In the genomic region with DNA sequence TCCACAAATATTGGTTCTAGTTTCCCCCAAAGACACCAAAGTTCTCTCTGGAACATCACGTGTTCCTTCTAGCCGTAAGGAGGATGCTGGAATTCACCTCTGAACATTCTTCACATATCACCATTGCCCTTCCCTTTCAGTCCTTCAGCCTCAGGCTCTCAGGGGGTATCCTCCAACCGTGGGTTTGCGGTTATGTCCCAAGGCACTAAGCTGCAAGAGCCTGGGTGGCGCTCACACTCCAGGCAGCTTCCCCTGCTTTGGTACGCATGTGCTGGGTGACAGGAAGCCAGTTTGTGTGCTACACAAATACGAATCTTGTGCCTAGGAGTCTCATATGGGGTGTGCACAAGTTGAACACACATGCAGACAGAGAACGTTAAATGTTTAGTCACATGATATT, we compare ENCODE assay signal across 15 mouse cellular contexts.
"Had no signal": no experiment of that assay in that cellular context is flagged by ENCODE, and none has a peak within 500 bp of the region (broad histone marks: within the 10 kb centered on the region; RNA-seq: fewer than 3 reads in every experiment).

No protein-coding gene starts in this region.

- H3K27ac ChIP-seq: layer of hippocampus, adult 2 months; limb, embryonic 12.5 days; liver, embryonic 14.5 days; macrophage; neural tube, embryonic 12.5 days had no signal

- H3K36me3 ChIP-seq: limb, embryonic 12.5 days; neural tube, embryonic 12.5 days had no signal

- H3K4me3 ChIP-seq: layer of hippocampus, adult 2 months; limb, embryonic 12.5 days; neural tube, embryonic 12.5 days had no signal

- H3K4me2 ChIP-seq: limb, embryonic 12.5 days; neural tube, embryonic 12.5 days had no signal

- ATAC-seq: intestine, embryonic 16.5 days had no signal

- H3K27me3 ChIP-seq: limb, embryonic 12.5 days; neural tube, embryonic 12.5 days had no signal

- H3K9ac ChIP-seq: limb, embryonic 12.5 days; liver, embryonic 14.5 days; neural tube, embryonic 12.5 days had no signal

- DNase-seq: kidney, adult 8-10 months; kidney, postnatal 10 days; kidney, postnatal 4 days; liver; lung, adult 2 months; lung, postnatal 10 days; midbrain, embryonic 14.5 days; thymus, adult 18-20 months; thymus, postnatal 14 days had no signal

- H3K9me3 ChIP-seq: limb, embryonic 12.5 days; neural tube, embryonic 12.5 days had no signal

- H3K4me1 ChIP-seq: limb, embryonic 12.5 days; neural tube, embryonic 12.5 days had no signal
